28 mouse cellular contexts compared by ENCODE assay signal in genomic region chr10:110935081-110935480, GRCm38 (mm10). TPM values are rescaled to one million over a fixed set of nuclear protein-coding genes. Genes with fewer than 3 reads are reported as not detected.
DNase-seq lines count a peak whose midpoint lies in the region; ATAC-seq and TF ChIP-seq lines count a peak whose summit lies in the region.
"Had no signal": no experiment of that assay in that cellular context is flagged by ENCODE, and none has a peak within 500 bp of the region (broad histone marks: within the 10 kb centered on the region; RNA-seq: fewer than 3 reads in every experiment).

No protein-coding gene starts in this region.

- H3K27me3 ChIP-seq in kidney, adult 2 months (replicated peaks; ENCODE audit: control insufficient read depth, insufficient read depth, low read length): no peaks in the 10 kb centered on the region
- H3K27me3 ChIP-seq in hindbrain, embryonic 12.5 days: no peaks in the 10 kb centered on the region
- H3K27me3 ChIP-seq: CH12.LX; heart, embryonic 15.5 days; limb, embryonic 13.5 days; liver, embryonic 12.5 days; neural tube, embryonic 15.5 days; Patski had no signal

- ATAC-seq in hindbrain, embryonic 12.5 days (ENCODE audit: low FRiP score): no peak
- ATAC-seq: forebrain, embryonic 16.5 days; hindbrain, postnatal 0 days; liver, embryonic 12.5 days; Patski had no signal

- DNase-seq in cerebellum, adult 9-10 months: peak; percentile 47
- no peak for DNase-seq in cerebellum, postnatal 4 days (ENCODE audit: low spot score in 2 of 2)
- peak; percentile 67 for DNase-seq in kidney, adult 2 months
- no peak for DNase-seq in kidney, adult 18-20 months
- DNase-seq in cerebellum, adult 9-11 months: peak; percentile 54
- peak; percentile 54 for DNase-seq in kidney, postnatal 14 days
- no peak for DNase-seq in urinary bladder, adult 18-20 months (ENCODE audit: low spot score in 2 of 2)
- DNase-seq: B cell, adult 2 months; gastrocnemius, postnatal 10 days; lung, adult 18-20 months; lung, postnatal 10 days; right cerebral cortex, adult 18-20 months; right cerebral cortex, postnatal 4 days; thymus, postnatal 25 days had no signal

- H3K4me2 ChIP-seq in hindbrain, embryonic 12.5 days (replicated peaks): no peak overlapping the region
- H3K4me2 ChIP-seq: heart, embryonic 15.5 days; limb, embryonic 13.5 days; liver, embryonic 12.5 days; neural tube, embryonic 15.5 days had no signal

- H3K4me3 ChIP-seq in kidney, adult 2 months (ENCODE audit: insufficient read depth, low read depth, low read length): no peak overlapping the region
- no peak overlapping the region for H3K4me3 ChIP-seq in hindbrain, embryonic 12.5 days
- H3K4me3 ChIP-seq: forebrain, embryonic 10.5 days; heart, embryonic 15.5 days; hindbrain, embryonic 10.5 days; limb, embryonic 13.5 days; liver, embryonic 12.5 days; midbrain, embryonic 10.5 days; neural tube, embryonic 15.5 days had no signal

- peaks cover 4% of the 10 kb centered on the region; the same call in 1 of the 2 replicates for H3K4me1 ChIP-seq in kidney, adult 2 months (ENCODE audit: control insufficient read depth, insufficient read depth, low read length)
- H3K4me1 ChIP-seq in hindbrain, embryonic 12.5 days: peaks cover 20% of the 10 kb centered on the region

- no peak overlapping the region for H3K9ac ChIP-seq in hindbrain, embryonic 12.5 days
- H3K9ac ChIP-seq: heart, embryonic 15.5 days; limb, embryonic 13.5 days; liver, embryonic 12.5 days; neural tube, embryonic 15.5 days had no signal

- no peak overlapping the region for H3K27ac ChIP-seq in kidney, adult 2 months (ENCODE audit: insufficient read depth, low read depth, low read length)
- no peak overlapping the region for H3K27ac ChIP-seq in hindbrain, embryonic 12.5 days
- H3K27ac ChIP-seq: forebrain, embryonic 10.5 days; hindbrain, embryonic 10.5 days; hindbrain, postnatal 0 days; kidney, postnatal 0 days; limb, embryonic 13.5 days; liver, embryonic 12.5 days; midbrain, embryonic 10.5 days; neural tube, embryonic 15.5 days had no signal

- 43% methylated on average over 11 of the region's 11 CpGs for WGBS in kidney, adult 2 months
- WGBS in hindbrain, embryonic 12.5 days: 95% methylated on average over 11 of the region's 11 CpGs

- no peak for TF ChIP-seq CTCF in kidney, adult 2 months (conservative IDR thresholded peaks at IDR 0.05; ENCODE audit: insufficient read depth, insufficient read length, low read depth, low read length)

- no peak for TF ChIP-seq POLR2A in kidney, adult 2 months (IDR thresholded peaks at IDR 0.05; ENCODE audit: low read depth, low read length)

- no peaks in the 10 kb centered on the region for H3K9me3 ChIP-seq in hindbrain, embryonic 12.5 days (replicated peaks)
- H3K9me3 ChIP-seq: forebrain, embryonic 10.5 days; G1E; heart, embryonic 15.5 days; hindbrain, embryonic 10.5 days; limb, embryonic 13.5 days; liver, embryonic 12.5 days; midbrain, embryonic 10.5 days; neural tube, embryonic 15.5 days had no signal

- H3K36me3 ChIP-seq in kidney, adult 2 months (ENCODE audit: control insufficient read depth, insufficient read depth, low read length): peaks cover 3% of the 10 kb centered on the region; the same call in 1 of the 2 replicates
- peaks cover 24% of the 10 kb centered on the region for H3K36me3 ChIP-seq in hindbrain, embryonic 12.5 days

RNA-seq across cellular contexts. Expression of gene Csrp2, which starts 15.5 kb away (rescaled TPM):
- polyA plus RNA-seq in kidney, adult 2 months (2012; rRNA removed): 174 and 193 TPM in 2 replicates
- polyA plus RNA-seq in hindbrain, embryonic 12.5 days (2016; fragmentation: Nextera tagmentation; extraction: Ambion mirVana): 148 and 160 TPM in 2 replicates
- polyA plus RNA-seq: G1E had no signal

Comparison
In these comparisons a context has a peak if more than half of its experiments do, and no peak if none do; other contexts are left out.
1. DNase-seq: peak in cerebellum, adult 9-10 months (single experiment), kidney, adult 2 months (single experiment), cerebellum, adult 9-11 months (single experiment) and kidney, postnatal 14 days (single experiment); none in cerebellum, postnatal 4 days (0 of 2), kidney, adult 18-20 months (single experiment) and urinary bladder, adult 18-20 months (0 of 2).